Mouse (Mus musculus): ENCODE data around the gene Gm20388.

DNA sequence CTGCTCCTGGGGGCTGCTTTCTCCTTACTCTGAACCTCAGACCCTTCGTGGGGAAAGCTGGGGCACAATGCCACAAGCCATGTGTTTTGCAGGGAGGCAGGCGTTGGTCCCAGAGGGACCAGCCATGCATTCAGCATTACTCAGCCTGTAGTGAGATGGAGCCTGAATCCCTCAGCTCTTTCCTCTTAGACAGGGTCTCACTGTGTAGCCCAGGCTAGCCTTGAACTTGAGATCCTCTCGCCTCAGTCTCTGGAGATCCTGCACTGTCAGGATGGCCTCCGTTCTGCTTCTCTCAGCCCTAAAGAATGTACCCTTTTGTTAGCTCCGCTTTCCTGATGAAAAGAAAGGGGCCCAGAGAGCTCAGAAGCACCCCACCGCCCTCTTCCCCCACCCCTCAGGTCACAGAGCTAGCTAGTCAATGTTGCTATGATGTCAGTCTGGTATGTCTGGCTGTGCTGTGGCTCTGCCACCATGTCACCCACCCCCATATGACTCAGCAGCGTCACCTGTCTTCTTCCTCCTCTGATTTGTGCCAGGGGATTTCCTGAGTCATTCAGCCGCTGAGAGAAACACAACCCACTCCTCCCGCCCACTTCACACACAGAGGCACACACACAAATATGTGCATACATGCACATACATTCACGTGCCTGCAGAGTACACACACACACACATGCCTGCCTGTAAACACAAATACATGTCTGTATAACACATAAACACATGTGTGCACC is 314.9 kb downstream of the Gm20388 start:
- no peak for TF ChIP-seq CTCF (IDR thresholded peaks at IDR 0.05; ENCODE audit: low read depth)
- no peak for TF ChIP-seq EP300 (IDR thresholded peaks at IDR 0.05; ENCODE audit: low read depth)
